Mouse (Mus musculus) forebrain, embryonic 13.5 days (tissue): ENCODE data around the gene Cnpy1. TPM values are rescaled to one million over a fixed set of nuclear protein-coding genes. Genes with fewer than 3 reads are reported as not detected.

ENCODE experiments used
- ATAC-seq: fragments of 200-750 bp; cut with Nextera tagmentation; 2 replicates; pipeline ENCODE4 v1.8.0; 2017
- H3K27ac ChIP-seq: fragments of 300-500 bp; sonication (generic); 2 replicates; pipeline ENCODE4 v1.5.1; 2015; ENCODE audit warnings: inconsistent platforms, mild to moderate bottlenecking, moderate library complexity
- H3K27me3 ChIP-seq: fragments of 300-500 bp; sonication (generic); 2 replicates; pipeline ENCODE4 v1.6.1; 2015; ENCODE audit warnings: mild to moderate bottlenecking, inconsistent platforms
- H3K36me3 ChIP-seq: fragments of 300-500 bp; sonication (generic); 2 replicates; pipeline ENCODE4 v1.6.1; 2015; ENCODE audit warnings: mild to moderate bottlenecking, inconsistent platforms; ENCODE audit not compliant: poor library complexity, severe bottlenecking
- H3K4me1 ChIP-seq: fragments of 300-500 bp; sonication (generic); 2 replicates; pipeline ENCODE4 v1.6.1; 2015; ENCODE audit warnings: inconsistent platforms
- H3K4me2 ChIP-seq: fragments of 300-500 bp; sonication (generic); 2 replicates; pipeline ENCODE4 v1.6.1; 2015; ENCODE audit warnings: inconsistent platforms, mild to moderate bottlenecking, moderate library complexity
- H3K4me3 ChIP-seq: fragments of 300-500 bp; sonication (generic); 2 replicates; pipeline ENCODE4 v1.5.1; 2015; ENCODE audit warnings: mild to moderate bottlenecking, inconsistent platforms
- H3K9ac ChIP-seq: fragments of 300-500 bp; sonication (generic); 2 replicates; pipeline ENCODE4 v1.6.1; 2015; ENCODE audit warnings: mild to moderate bottlenecking, inconsistent platforms
- H3K9me3 ChIP-seq: fragments of 300-500 bp; sonication (generic); replicated peaks from 2 replicates; pipeline ENCODE4 v1.6.1; 2016; ENCODE audit warnings: inconsistent platforms
- WGBS: fragments of 180-500 bp; shearing (Covaris S2); methylation state at CpG from one replicate; pipeline ENCODE4 v1.1.7; 2015; 5-methylcytosine and 5-hydroxymethylcytosine counted together
- polyA plus RNA-seq: library from polyadenylated mRNA; unstranded; fragments of >200 nt; fragmentation: Nextera tagmentation; extraction: Ambion mirVana; gene quantifications from 2 replicates; pipeline ENCODE4 v1.2.1, GENCODE M21; 2015

Gene Cnpy1
- polyA plus RNA-seq, 1 experiment from 2014 or later, result 1.7 TPM

DNA sequence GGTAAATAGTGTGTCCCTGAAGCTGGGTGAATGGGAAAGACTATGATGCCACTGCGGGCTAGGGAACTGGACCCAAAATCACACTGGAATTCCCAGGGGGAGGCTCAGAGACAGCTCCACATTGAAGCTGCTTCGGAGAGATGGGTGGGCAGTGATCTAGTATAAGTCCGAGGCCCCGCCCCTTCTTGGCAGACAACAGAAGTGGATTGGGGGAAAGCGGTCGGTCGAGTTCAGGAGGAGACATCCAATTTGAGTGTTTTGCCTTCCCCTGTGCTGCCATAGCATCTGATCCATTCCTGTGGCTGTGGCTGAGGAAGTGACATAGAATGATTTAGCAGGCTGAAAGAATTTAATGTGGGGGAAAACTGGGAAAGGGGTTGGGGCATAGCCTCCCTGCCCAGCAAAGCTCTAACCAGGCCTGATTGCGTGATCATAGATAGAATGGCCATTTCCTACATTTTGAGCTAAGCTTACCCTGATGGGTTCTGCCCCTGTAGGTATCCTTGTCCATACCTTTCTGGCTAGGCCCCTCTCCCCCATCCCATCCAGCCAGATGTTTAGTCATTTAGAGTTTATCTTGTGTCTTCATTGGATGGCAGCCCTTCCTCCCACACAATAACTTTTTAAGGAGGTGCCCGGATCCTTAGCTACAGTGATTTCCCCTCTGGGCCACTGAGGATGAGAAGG is 88.4 kb downstream of the Cnpy1 start:
- WGBS, result 2% methylated on average over 9 of the region's 9 CpGs
- Histone ChIP-seq H3K4me1 (peaks cover 18% of the 10 kb centered on the region), H3K4me3 (no peak overlapping the region), H3K27ac (no peak overlapping the region), H3K4me2 (no peak overlapping the region), H3K9me3 (no peaks in the 10 kb centered on the region), H3K36me3 (no peaks in the 10 kb centered on the region), H3K27me3 (peaks cover 93% of the 10 kb centered on the region), H3K9ac (no peak overlapping the region)
- no peak for ATAC-seq

Other genes starting within 250 kb of the Cnpy1 start
- 83.6 and 84.4 TPM in 2 replicates for gene Insig1, start 174.4 kb downstream of the Cnpy1 start, polyA plus RNA-seq
- 0.04 TPM in 1 of 2 replicates, not detected in the other for gene En2, start 80.1 kb downstream of the Cnpy1 start, polyA plus RNA-seq
- 20.5 and 21.1 TPM in 2 replicates for gene Rbm33, start 71.3 kb upstream of the Cnpy1 start, polyA plus RNA-seq
- gene Shh, start 221.4 kb upstream of the Cnpy1 start, polyA plus RNA-seq, result 0.94 and 1.2 TPM in 2 replicates